Mouse (Mus musculus) liver, postnatal 0 days (tissue): ENCODE data around the gene Camk1g. TPM values are rescaled to one million over a fixed set of nuclear protein-coding genes. Genes with fewer than 3 reads are reported as not detected.

Experiments used
- ATAC-seq: fragments of 200-750 bp; cut with Nextera tagmentation; 2 replicates; pipeline ENCODE4 v1.8.0; 2017; ENCODE audit warnings: mild to moderate bottlenecking, moderate library complexity
- DNase-seq: peaks from one replicate; pipeline ENCODE4 v3.0.0-alpha.2; 2016
- H3K27ac ChIP-seq: fragments of 300-500 bp; sonication (generic); 2 replicates; pipeline ENCODE4 v1.5.1; 2014; ENCODE audit warnings: antibody characterized with exemption, moderate library complexity, mild to moderate bottlenecking, low read depth
- H3K27me3 ChIP-seq: fragments of 300-500 bp; sonication (generic); 2 replicates; pipeline ENCODE4 v1.6.1; 2014; ENCODE audit warnings: low read length, control low read depth, mixed read lengths; ENCODE audit not compliant: insufficient read depth
- H3K36me3 ChIP-seq: fragments of 300-500 bp; sonication (generic); replicated peaks from 2 replicates; pipeline ENCODE4 v1.6.1; 2014; ENCODE audit warnings: mild to moderate bottlenecking, control low read depth, low read length, moderate library complexity, mixed read lengths; ENCODE audit not compliant: insufficient read depth
- H3K4me1 ChIP-seq: fragments of 300-500 bp; sonication (generic); 2 replicates; pipeline ENCODE4 v1.6.1; 2014; ENCODE audit warnings: antibody characterized with exemption, mild to moderate bottlenecking, control low read depth; ENCODE audit not compliant: insufficient read depth
- H3K4me2 ChIP-seq: fragments of 300-500 bp; sonication (generic); 2 replicates; pipeline ENCODE4 v1.6.1; 2014; ENCODE audit warnings: low read depth, mild to moderate bottlenecking, low read length, moderate library complexity, mixed read lengths
- H3K4me3 ChIP-seq: fragments of 300-500 bp; sonication (generic); 2 replicates; pipeline ENCODE4 v1.5.1; 2014; ENCODE audit warnings: low read depth, low read length
- H3K9ac ChIP-seq: fragments of 300-500 bp; sonication (generic); replicated peaks from 2 replicates; pipeline ENCODE4 v1.6.1; 2014; ENCODE audit warnings: mild to moderate bottlenecking, moderate library complexity
- H3K9me3 ChIP-seq: fragments of 300-500 bp; sonication (generic); 2 replicates; pipeline ENCODE4 v1.6.1; 2016; ENCODE audit warnings: mild to moderate bottlenecking, control low read depth, low read length, mixed read lengths
- CTCF ChIP-seq: sonication (generic); IDR thresholded peaks from 2 replicates; pipeline ENCODE4 v1.5.1; 2016; ENCODE audit warnings: antibody characterized with exemption, low read depth
- EP300 ChIP-seq: IDR thresholded peaks from 2 replicates; pipeline ENCODE4 v1.6.1; 2016; ENCODE audit warnings: antibody characterized with exemption, low read depth, mild to moderate bottlenecking
- WGBS: fragments of 180-500 bp; shearing (Covaris S2); extraction: QIAGEN DNeasy Blood & Tissue Kit; methylation state at CpG from one replicate; pipeline ENCODE4 v1.1.7; 2014; ENCODE audit not compliant: insufficient replicate concordance; 5-methylcytosine and 5-hydroxymethylcytosine counted together
- polyA plus RNA-seq: library from polyadenylated mRNA; unstranded; fragments of >200 nt; fragmentation: Nextera tagmentation; extraction: Ambion mirVana; gene quantifications from 2 replicates; pipeline ENCODE4 v1.2.1, GENCODE M21; 2015

The Camk1g gene
- polyA plus RNA-seq, 1 experiment from 2014 or later: 0.15 TPM

- ATAC-seq (peak; percentile 74), DNase-seq (no peak)
- Histone ChIP-seq H3K9ac (no peak overlapping the region), H3K4me3 (no peak overlapping the region), H3K4me2 (no peak overlapping the region), H3K9me3 (no peaks in the 10 kb centered on the region), H3K4me1 (peaks cover 15% of the 10 kb centered on the region), H3K27me3 (no peaks in the 10 kb centered on the region), H3K27ac (peak overlapping the region; percentile 29; the same call in 1 of the 2 replicates), H3K36me3 (no peaks in the 10 kb centered on the region)
- 62% methylated on average over 2 of the region's 2 CpGs for WGBS
- peak; percentile 41; the same call in 1 of the 2 replicates for TF ChIP-seq EP300
- no peak for TF ChIP-seq CTCF
Measured at GRCm38 (mm10) chr1:193306832-193307231, 63.3 kb downstream of the Camk1g start.

GRCm38 (mm10) chr1:193305386-193305785, 64.7 kb downstream of the Camk1g start:
- no peak overlapping the region for H3K4me2 ChIP-seq
- no peaks in the 10 kb centered on the region for H3K36me3 ChIP-seq
- no peak for ATAC-seq
- H3K4me1 ChIP-seq: peaks cover 11% of the 10 kb centered on the region
- no peaks in the 10 kb centered on the region for H3K9me3 ChIP-seq
- WGBS: 61% methylated on average over 7 of the region's 7 CpGs
- TF ChIP-seq EP300: no peak
- no peak for TF ChIP-seq CTCF
- H3K4me3 ChIP-seq: no peak overlapping the region
- no peak overlapping the region for H3K27ac ChIP-seq
- no peak for DNase-seq
- no peaks in the 10 kb centered on the region for H3K27me3 ChIP-seq
- no peak overlapping the region for H3K9ac ChIP-seq

GRCm38 (mm10) chr1:193303096-193303495, 67.0 kb downstream of the Camk1g start:
- no peak overlapping the region for H3K9ac ChIP-seq
- TF ChIP-seq CTCF (no peak), EP300 (no peak)
- no peak overlapping the region for H3K27ac ChIP-seq
- H3K4me1 ChIP-seq: peaks cover 5% of the 10 kb centered on the region; the same call in 1 of the 2 replicates
- WGBS: 29% methylated on average over 2 of the region's 2 CpGs
- ATAC-seq: no peak
- H3K9me3 ChIP-seq: no peaks in the 10 kb centered on the region
- no peaks in the 10 kb centered on the region for H3K36me3 ChIP-seq
- DNase-seq: no peak
- no peak overlapping the region for H3K4me2 ChIP-seq
- no peaks in the 10 kb centered on the region for H3K27me3 ChIP-seq
- H3K4me3 ChIP-seq: no peak overlapping the region

- no peak for DNase-seq
- Histone ChIP-seq H3K4me2 (no peak overlapping the region), H3K4me1 (0 out of 2 replicates have a peak, but pooled peaks cover under 1% of the 10 kb centered on the region), H3K4me3 (no peak overlapping the region), H3K9ac (no peak overlapping the region), H3K36me3 (no peaks in the 10 kb centered on the region), H3K27ac (no peak overlapping the region), H3K9me3 (no peaks in the 10 kb centered on the region), H3K27me3 (no peaks in the 10 kb centered on the region)
- no peak for TF ChIP-seq CTCF
- TF ChIP-seq EP300: no peak
- WGBS: 57% methylated on average over 8 of the region's 8 CpGs
- no peak for ATAC-seq
Measured at GRCm38 (mm10) chr1:193302093-193302405, 68.0 kb downstream of the Camk1g start.

GRCm38 (mm10) chr1:193301216-193302092, 68.6 kb downstream of the Camk1g start:
- no peaks in the 10 kb centered on the region for H3K9me3 ChIP-seq
- ATAC-seq (no peak), DNase-seq (no peak)
- H3K27me3 ChIP-seq: no peaks in the 10 kb centered on the region
- H3K4me3 ChIP-seq: no peak overlapping the region
- no peaks in the 10 kb centered on the region for H3K4me1 ChIP-seq
- H3K4me2 ChIP-seq: no peak overlapping the region
- no peaks in the 10 kb centered on the region for H3K36me3 ChIP-seq
- H3K9ac ChIP-seq: no peak overlapping the region
- H3K27ac ChIP-seq: no peak overlapping the region
- no peak for TF ChIP-seq EP300
- no peak for TF ChIP-seq CTCF
- 64% methylated on average over 6 of the region's 6 CpGs for WGBS

- Histone ChIP-seq H3K27ac (no peak overlapping the region), H3K4me1 (peaks cover 7% of the 10 kb centered on the region; the same call in 1 of the 2 replicates), H3K9me3 (no peaks in the 10 kb centered on the region), H3K9ac (no peak overlapping the region), H3K4me2 (no peak overlapping the region), H3K36me3 (no peaks in the 10 kb centered on the region), H3K27me3 (no peaks in the 10 kb centered on the region), H3K4me3 (no peak overlapping the region)
- 50% methylated on average over 1 of the region's 1 CpGs for WGBS
- DNase-seq (no peak), ATAC-seq (no peak)
- TF ChIP-seq CTCF (no peak), EP300 (no peak)
Measured at GRCm38 (mm10) chr1:193299995-193300394, 70.1 kb downstream of the Camk1g start.
